Mouse (Mus musculus) thymus, postnatal 36 days (tissue): Measurements from ENCODE around the gene Dupd1.
A peak's percentile ranks its signal among the peaks of the same experiment; 100 is the strongest.
"Not testable (repeated sequence)": the region's sequence is repeated elsewhere in the genome, so short reads cannot be mapped to it uniquely, and the experiment has no call there.

ENCODE experiments used
- DNase-seq, 2 experiments: peaks; one replicate each; pipeline ENCODE4 v3.0.0; 2022; ENCODE audit warnings: mixed read lengths in 2 of 2

The Dupd1 gene

GRCm38 (mm10) chr14:21670422-21671006 is 43.9 kb downstream of the Dupd1 start:
- not testable (repeated sequence) for DNase-seq

- DNase-seq: no peak
These were observed 44.5 kb downstream of the Dupd1 start for GRCm38 (mm10) chr14:21669633-21670421.

GRCm38 (mm10) chr14:21669218-21669617 is 45.2 kb downstream of the Dupd1 start:
- DNase-seq: no peak

GRCm38 (mm10) chr14:21662465-21663142 is 51.8 kb downstream of the Dupd1 start:
- DNase-seq: no peak

- peak; percentile 57 to 61 for DNase-seq
These were observed 54.7 kb downstream of the Dupd1 start for GRCm38 (mm10) chr14:21659652-21660051.

GRCm38 (mm10) chr14:21659155-21659554 is 55.2 kb downstream of the Dupd1 start:
- DNase-seq: no peak

GRCm38 (mm10) chr14:21653813-21654212 is 60.6 kb downstream of the Dupd1 start:
- DNase-seq: peak; percentile 14 to 27

GRCm38 (mm10) chr14:21640806-21641435 is 73.5 kb downstream of the Dupd1 start:
- DNase-seq: no peak

GRCm38 (mm10) chr14:21636548-21636947 is 77.8 kb downstream of the Dupd1 start:
- no peak for DNase-seq

- DNase-seq: no peak
These were observed 82.6 kb downstream of the Dupd1 start for GRCm38 (mm10) chr14:21631665-21632200.
